Mouse (Mus musculus) ES-Bruce4 (cell line): ENCODE measurements around the gene Clec5a.

Source experiments
- CTCF ChIP-seq: IDR thresholded peaks from one replicate; pipeline ENCODE4 v1.8.1; 2011; ENCODE audit warnings: low read depth, low read length
- EP300 ChIP-seq: IDR thresholded peaks from 2 replicates; pipeline ENCODE4 v1.6.1; 2011; ENCODE audit warnings: low read depth, low read length; ENCODE audit not compliant: insufficient read depth
- POLR2A ChIP-seq: IDR thresholded peaks from one replicate; pipeline ENCODE4 v1.8.1; 2011; ENCODE audit warnings: low read length; ENCODE audit not compliant: insufficient read depth

DNA sequence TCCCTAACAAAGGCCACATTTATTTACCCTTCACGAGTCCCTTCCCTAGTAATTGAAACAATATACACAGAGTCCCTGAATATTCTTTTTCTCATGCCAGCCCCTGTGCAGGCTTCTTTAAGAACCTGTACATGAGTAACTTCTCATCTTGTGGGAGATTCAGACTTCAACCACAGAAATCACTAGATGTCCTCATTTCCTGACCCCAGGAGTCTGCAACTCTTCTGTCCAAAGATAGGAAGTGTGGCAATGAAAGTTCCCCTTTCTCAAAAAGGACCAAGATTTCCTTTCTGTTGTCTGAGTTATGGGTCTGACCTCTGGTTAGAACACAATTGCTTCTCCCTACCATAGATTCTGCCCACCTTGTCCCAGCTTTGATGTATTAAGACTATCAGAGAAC, 9.3 kb downstream of the Clec5a start:
- TF ChIP-seq CTCF (no peak), POLR2A (no peak), EP300 (no peak)
